Mouse (Mus musculus): ENCODE measurements around the gene Eif3i. TPM values are rescaled to one million over a fixed set of nuclear protein-coding genes. Genes with fewer than 3 reads are reported as not detected.
A peak's percentile ranks its signal among the peaks of the same experiment; 100 is the strongest.

The Eif3i gene
- polyA plus RNA-seq, 1 experiment from 2014 or later: 220 TPM

DNA sequence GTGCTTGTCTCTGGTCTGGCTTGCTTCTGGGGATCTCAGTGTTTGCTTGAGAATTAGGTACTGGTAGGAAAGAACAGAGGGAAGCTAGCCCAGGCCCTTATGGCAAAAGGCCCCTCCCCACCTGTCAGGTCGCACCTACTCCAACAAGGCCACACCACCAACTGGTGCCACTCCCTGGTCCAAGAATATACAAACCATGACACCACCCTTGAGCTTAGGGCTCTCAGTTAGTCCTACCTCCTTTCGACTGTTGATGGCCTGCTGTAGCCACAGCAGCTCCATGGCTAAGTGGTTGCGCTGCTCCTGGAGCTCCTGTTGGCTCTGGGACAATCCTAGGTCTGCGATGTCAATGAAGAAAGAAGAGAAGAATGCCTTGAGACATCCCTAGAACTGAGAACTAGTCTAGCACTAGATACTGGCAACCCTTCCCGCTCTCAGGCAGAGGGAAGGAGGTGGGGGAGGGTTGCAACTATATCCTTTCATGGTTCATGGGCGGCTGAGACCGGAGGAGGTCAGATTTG, 16.7 kb upstream of the Eif3i start:
- Histone ChIP-seq H3K4me1 (replicated peaks) (peaks cover 35% of the 10 kb centered on the region), H3K9me3 (no peaks in the 10 kb centered on the region), H3K27ac (no peak overlapping the region), H3K4me2 (replicated peaks) (no peak overlapping the region), H3K4me3 (replicated peaks) (no peak overlapping the region), H3K9ac (replicated peaks) (no peak overlapping the region), H3K36me3 (peaks cover 36% of the 10 kb centered on the region), H3K27me3 (no peaks in the 10 kb centered on the region)
- no peak for ATAC-seq
- WGBS: 92% methylated on average over 7 of the region's 7 CpGs

- H3K4me2 ChIP-seq (replicated peaks): no peak overlapping the region
- H3K4me1 ChIP-seq (replicated peaks): peaks cover 30% of the 10 kb centered on the region
- no peak overlapping the region for H3K9ac ChIP-seq (replicated peaks)
- no peak overlapping the region for H3K4me3 ChIP-seq (replicated peaks)
- H3K27ac ChIP-seq: no peak overlapping the region
- H3K9me3 ChIP-seq: no peaks in the 10 kb centered on the region
- 94% methylated on average over 3 of the region's 3 CpGs for WGBS
- H3K27me3 ChIP-seq: no peaks in the 10 kb centered on the region
- ATAC-seq: no peak
- H3K36me3 ChIP-seq: peaks cover 36% of the 10 kb centered on the region
These were observed 16.2 kb upstream of the Eif3i start for GRCm38 (mm10) chr4:129616631-129617030.

- no peak overlapping the region for H3K4me3 ChIP-seq (replicated peaks)
- peaks cover 23% of the 10 kb centered on the region for H3K4me1 ChIP-seq (replicated peaks)
- H3K9ac ChIP-seq (replicated peaks): no peak overlapping the region
- H3K4me2 ChIP-seq (replicated peaks): no peak overlapping the region
- H3K9me3 ChIP-seq: no peaks in the 10 kb centered on the region
- 91% methylated on average over 9 of the region's 9 CpGs for WGBS
- H3K27ac ChIP-seq: no peak overlapping the region
- H3K36me3 ChIP-seq: peaks cover 30% of the 10 kb centered on the region
- ATAC-seq: no peak
- H3K27me3 ChIP-seq: no peaks in the 10 kb centered on the region
These were observed 15.4 kb upstream of the Eif3i start for GRCm38 (mm10) chr4:129615801-129616290.

GRCm38 (mm10) chr4:129614093-129614492, 13.6 kb upstream of the Eif3i start, which contains the start of gene Dcdc2b:
Dcdc2b (minus strand) TSS chr4:129614257.
- H3K27ac ChIP-seq: no peak within 1 kb of the TSS
- H3K9ac ChIP-seq (replicated peaks): 0 out of 2 replicates have a peak within 1 kb of the TSS, but pooled peaks have one; percentile 14
- WGBS: 79% methylated on average over 6 of the region's 6 CpGs
- H3K9me3 ChIP-seq: no peaks in the 10 kb centered on the region
- H3K4me2 ChIP-seq (replicated peaks): no peak within 1 kb of the TSS
- H3K4me1 ChIP-seq (replicated peaks): peaks cover 18% of the 10 kb centered on the region
- no peak within 1 kb of the TSS for H3K4me3 ChIP-seq (replicated peaks)
- ATAC-seq: no peak
- H3K27me3 ChIP-seq: no peaks in the 10 kb centered on the region
- H3K36me3 ChIP-seq: peaks cover 38% of the 10 kb centered on the region

DNA sequence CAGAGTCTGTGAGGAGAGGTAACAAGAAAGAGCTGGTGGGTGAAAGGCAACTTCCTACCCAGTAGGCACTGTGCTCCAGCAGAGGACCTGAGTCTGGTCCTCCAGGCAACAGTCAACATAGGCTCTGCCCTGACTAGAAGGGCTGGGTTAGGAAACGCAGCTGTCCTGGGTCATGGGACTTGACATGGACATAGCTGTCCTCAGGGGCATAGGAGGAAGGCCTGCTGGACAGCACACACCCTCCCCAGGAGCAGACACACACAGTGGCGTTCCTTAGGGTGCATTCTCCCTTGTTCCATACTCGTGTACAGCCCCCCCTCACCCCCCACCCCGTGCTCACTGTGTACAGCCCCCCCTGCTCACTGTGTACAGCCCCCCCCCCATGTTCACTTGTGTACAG, 10.0 kb upstream of the Eif3i start:
- Histone ChIP-seq H3K4me1 (replicated peaks) (no peaks in the 10 kb centered on the region), H3K9ac (replicated peaks) (no peak overlapping the region), H3K27ac (no peak overlapping the region), H3K36me3 (peaks cover 48% of the 10 kb centered on the region), H3K9me3 (no peaks in the 10 kb centered on the region), H3K4me2 (replicated peaks) (no peak overlapping the region), H3K27me3 (no peaks in the 10 kb centered on the region), H3K4me3 (replicated peaks) (no peak overlapping the region)
- 76% methylated on average over 4 of the region's 4 CpGs for WGBS
- ATAC-seq: 0 out of 2 replicates have a peak, but pooled peaks have one; percentile 26

DNA sequence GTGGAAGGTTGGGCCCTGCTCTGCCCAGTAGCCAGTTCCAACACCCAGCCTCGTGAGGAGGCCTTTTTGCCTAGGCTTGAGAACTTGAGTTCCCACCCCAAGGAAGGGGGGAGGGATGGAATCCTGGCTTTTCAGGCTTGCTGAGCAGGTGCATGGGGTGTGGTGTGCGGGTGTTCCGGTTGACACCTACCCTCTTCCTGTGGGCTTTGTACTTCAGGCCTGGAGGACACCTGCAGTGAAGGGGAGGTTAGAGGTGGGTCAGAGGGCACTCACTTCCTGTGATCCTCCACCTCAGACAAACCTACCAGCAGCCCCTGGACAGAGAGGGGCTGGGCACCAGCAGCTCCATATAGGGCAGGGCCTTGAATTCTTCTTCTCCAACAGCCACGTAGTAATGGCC, 9.6 kb upstream of the Eif3i start:
- Histone ChIP-seq H3K4me3 (replicated peaks) (no peak overlapping the region), H3K27me3 (no peaks in the 10 kb centered on the region), H3K36me3 (peaks cover 51% of the 10 kb centered on the region), H3K9ac (replicated peaks) (no peak overlapping the region), H3K4me2 (replicated peaks) (no peak overlapping the region), H3K9me3 (no peaks in the 10 kb centered on the region), H3K27ac (no peak overlapping the region), H3K4me1 (replicated peaks) (no peaks in the 10 kb centered on the region)
- ATAC-seq: no peak
- 77% methylated on average over 4 of the region's 4 CpGs for WGBS

GRCm38 (mm10) chr4:129609139-129609631, 8.7 kb upstream of the Eif3i start:
- Histone ChIP-seq H3K9me3 (no peaks in the 10 kb centered on the region), H3K27ac (no peak overlapping the region), H3K4me1 (replicated peaks) (no peaks in the 10 kb centered on the region), H3K36me3 (peaks cover 58% of the 10 kb centered on the region), H3K4me2 (replicated peaks) (no peak overlapping the region), H3K4me3 (replicated peaks) (no peak overlapping the region), H3K27me3 (no peaks in the 10 kb centered on the region), H3K9ac (replicated peaks) (no peak overlapping the region)
- peak; percentile 47 for ATAC-seq
- 89% methylated on average over 12 of the region's 12 CpGs for WGBS

- H3K9ac ChIP-seq (replicated peaks): peak overlapping the region; percentile 42
- no peaks in the 10 kb centered on the region for H3K27me3 ChIP-seq
- H3K4me2 ChIP-seq (replicated peaks): no peak overlapping the region
- H3K36me3 ChIP-seq: peaks cover 58% of the 10 kb centered on the region
- WGBS: 36% methylated on average over 7 of the region's 7 CpGs
- peak overlapping the region; percentile 44; the same call in 1 of the 2 replicates for H3K27ac ChIP-seq
- no peaks in the 10 kb centered on the region for H3K4me1 ChIP-seq (replicated peaks)
- no peaks in the 10 kb centered on the region for H3K9me3 ChIP-seq
- ATAC-seq: peak; percentile 87
- H3K4me3 ChIP-seq (replicated peaks): no peak overlapping the region
These were observed 8.1 kb upstream of the Eif3i start for GRCm38 (mm10) chr4:129608426-129609025.

GRCm38 (mm10) chr4:129588865-129589264, 11.6 kb downstream of the Eif3i start:
- peaks cover 9% of the 10 kb centered on the region; the same call in 1 of the 2 replicates for H3K4me1 ChIP-seq (replicated peaks)
- peaks cover 39% of the 10 kb centered on the region for H3K36me3 ChIP-seq
- 0 out of 2 replicates have a peak, but pooled peaks cover 2% of the 10 kb centered on the region for H3K27me3 ChIP-seq
- H3K9me3 ChIP-seq: no peaks in the 10 kb centered on the region
- ATAC-seq: no peak
- no peak overlapping the region for H3K4me2 ChIP-seq (replicated peaks)
- no peak overlapping the region for H3K4me3 ChIP-seq (replicated peaks)
- H3K27ac ChIP-seq: no peak overlapping the region
- H3K9ac ChIP-seq (replicated peaks): no peak overlapping the region
- WGBS: 81% methylated on average over 4 of the region's 4 CpGs

DNA sequence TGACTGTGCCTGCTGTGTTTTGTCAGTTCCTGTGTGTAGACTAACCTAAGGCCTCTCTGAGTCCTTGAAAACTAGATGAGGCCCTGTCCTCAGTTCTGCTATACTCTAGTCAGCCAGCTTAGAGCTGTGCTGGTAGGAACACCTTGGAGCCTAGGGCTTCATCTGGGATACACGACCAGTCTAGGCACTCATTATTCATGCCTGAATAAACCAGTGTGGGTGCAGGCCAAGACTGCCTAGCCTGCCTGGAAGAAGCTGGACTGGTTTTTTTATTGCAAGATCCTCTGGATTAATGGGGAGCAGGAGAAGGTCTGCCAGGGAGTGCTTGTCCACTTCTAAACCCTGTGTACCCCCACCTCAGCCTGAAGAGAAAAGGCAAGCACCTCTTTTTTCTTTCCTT, 13.5 kb downstream of the Eif3i start:
- peaks cover 9% of the 10 kb centered on the region; the same call in 1 of the 2 replicates for H3K4me1 ChIP-seq (replicated peaks)
- H3K4me3 ChIP-seq (replicated peaks): no peak overlapping the region
- 42% methylated on average over 1 of the region's 1 CpGs for WGBS
- ATAC-seq: no peak
- no peak overlapping the region for H3K9ac ChIP-seq (replicated peaks)
- H3K27me3 ChIP-seq: 0 out of 2 replicates have a peak, but pooled peaks cover 2% of the 10 kb centered on the region
- peaks cover 19% of the 10 kb centered on the region for H3K36me3 ChIP-seq
- H3K27ac ChIP-seq: no peak overlapping the region
- H3K4me2 ChIP-seq (replicated peaks): no peak overlapping the region
- H3K9me3 ChIP-seq: no peaks in the 10 kb centered on the region

- WGBS: 85% methylated on average over 9 of the region's 9 CpGs
- no peaks in the 10 kb centered on the region for H3K9me3 ChIP-seq
- no peak overlapping the region for H3K9ac ChIP-seq (replicated peaks)
- H3K27me3 ChIP-seq: 0 out of 2 replicates have a peak, but pooled peaks cover 2% of the 10 kb centered on the region
- no peak overlapping the region for H3K27ac ChIP-seq
- no peak for ATAC-seq
- no peak overlapping the region; the same call in 1 of the 2 replicates for H3K4me2 ChIP-seq (replicated peaks)
- peaks cover 8% of the 10 kb centered on the region for H3K36me3 ChIP-seq
- no peak overlapping the region for H3K4me3 ChIP-seq (replicated peaks)
- H3K4me1 ChIP-seq (replicated peaks): peaks cover 9% of the 10 kb centered on the region; the same call in 1 of the 2 replicates
These were observed 14.7 kb downstream of the Eif3i start for GRCm38 (mm10) chr4:129585773-129586172.

GRCm38 (mm10) chr4:129584884-129585608, 15.4 kb downstream of the Eif3i start:
- Histone ChIP-seq H3K27ac (no peak overlapping the region), H3K4me2 (replicated peaks) (peak overlapping the region; percentile 57), H3K27me3 (0 out of 2 replicates have a peak, but pooled peaks cover 2% of the 10 kb centered on the region), H3K9me3 (no peaks in the 10 kb centered on the region), H3K36me3 (0 out of 2 replicates have a peak, but pooled peaks cover under 1% of the 10 kb centered on the region), H3K9ac (replicated peaks) (peak overlapping the region; percentile 50), H3K4me1 (replicated peaks) (peaks cover 9% of the 10 kb centered on the region; the same call in 1 of the 2 replicates), H3K4me3 (replicated peaks) (peak overlapping the region; percentile 34)
- ATAC-seq: peak; percentile 60; the same call in 1 of the 2 replicates
- 3% methylated on average over 36 of the region's 36 CpGs for WGBS
